Mouse (Mus musculus) testis, postnatal 10 days (tissue): Measurements from ENCODE around the gene Acad12.
"Not testable (repeated sequence)": the region's sequence is repeated elsewhere in the genome, so short reads cannot be mapped to it uniquely, and the experiment has no call there.

Source experiments
- DNase-seq: peaks from one replicate; pipeline ENCODE4 v3.0.0; 2021; ENCODE audit warnings: low spot score

The Acad12 gene

GRCm38 (mm10) chr5:121618592-121619513 lies at the start of gene Acad12:
Gene Acad12 (minus strand): TSS chr5:121618938.
- DNase-seq: peak; percentile 91

GRCm38 (mm10) chr5:121668411-121668810 lies 49.7 kb upstream of the Acad12 start:
- DNase-seq: no peak

GRCm38 (mm10) chr5:121667067-121667466 lies 48.3 kb upstream of the Acad12 start:
- DNase-seq: no peak

- no peak for DNase-seq
Observed at GRCm38 (mm10) chr5:121664971-121665370, 46.2 kb upstream of the Acad12 start.

GRCm38 (mm10) chr5:121664078-121664477 lies 45.3 kb upstream of the Acad12 start:
- no peak for DNase-seq

GRCm38 (mm10) chr5:121663456-121663855 lies 44.7 kb upstream of the Acad12 start:
- DNase-seq: no peak

GRCm38 (mm10) chr5:121661494-121661893 lies 42.8 kb upstream of the Acad12 start:
- DNase-seq: no peak

- DNase-seq: no peak
Observed at GRCm38 (mm10) chr5:121660897-121661254, 42.1 kb upstream of the Acad12 start.

GRCm38 (mm10) chr5:121660059-121660896 lies 41.5 kb upstream of the Acad12 start, which contains the start of the genes Acad10 and Brap:
Gene Acad10 (minus strand): TSS chr5:121660514.
Gene Brap (plus strand): TSS chr5:121660563.
- DNase-seq: peak; percentile 96

- not testable (repeated sequence) for DNase-seq
Observed at GRCm38 (mm10) chr5:121657656-121658055, 38.9 kb upstream of the Acad12 start.

GRCm38 (mm10) chr5:121656866-121657265 lies 38.1 kb upstream of the Acad12 start:
- DNase-seq: not testable (repeated sequence)

- DNase-seq: no peak
Observed at GRCm38 (mm10) chr5:121654526-121654925, 35.8 kb upstream of the Acad12 start.

- no peak for DNase-seq
Observed at GRCm38 (mm10) chr5:121649134-121649533, 30.4 kb upstream of the Acad12 start.

GRCm38 (mm10) chr5:121639601-121640000 lies 20.9 kb upstream of the Acad12 start:
- DNase-seq: no peak

- DNase-seq: no peak
Observed at GRCm38 (mm10) chr5:121637296-121637695, 18.6 kb upstream of the Acad12 start.

- DNase-seq: no peak
Observed at GRCm38 (mm10) chr5:121634668-121635067, 15.9 kb upstream of the Acad12 start.

- no peak for DNase-seq
Observed at GRCm38 (mm10) chr5:121632804-121633203, 14.1 kb upstream of the Acad12 start.

GRCm38 (mm10) chr5:121631106-121631647 lies 12.4 kb upstream of the Acad12 start:
- DNase-seq: not testable (repeated sequence)

GRCm38 (mm10) chr5:121627871-121628270 lies 9.1 kb upstream of the Acad12 start:
- peak; percentile 90 for DNase-seq

- no peak for DNase-seq
Observed at GRCm38 (mm10) chr5:121623241-121623640, 4.5 kb upstream of the Acad12 start.

GRCm38 (mm10) chr5:121621102-121621501 lies 2.4 kb upstream of the Acad12 start:
- no peak for DNase-seq

GRCm38 (mm10) chr5:121614921-121615320 lies 3.8 kb downstream of the Acad12 start:
- not testable (repeated sequence) for DNase-seq
